Mouse (Mus musculus): ENCODE measurements around the gene Dusp8.

- no peak for TF ChIP-seq CTCF (IDR thresholded peaks at IDR 0.05; ENCODE audit: control insufficient read depth, insufficient read depth, insufficient read length)
- no peak for TF ChIP-seq USF1 (IDR thresholded peaks at IDR 0.05; ENCODE audit: low read depth)
- no peak for TF ChIP-seq CEBPB (IDR thresholded peaks at IDR 0.05; ENCODE audit: low read depth)
Measured at GRCm38 (mm10) chr7:142083588-142084317, 11.9 kb downstream of the Dusp8 start.
